Mouse (Mus musculus): ENCODE measurements at regions not wholly inside any gene's neighbourhood (a gene's known extent, or its start where the extent isn't known, plus 50 kb on each side); places are given as distances from the start of the nearest gene placed in this dataset.

GRCm38 (mm10) chr6:10970587-10971138, 936.6 kb downstream of the Ndufa4 start:
- peak; percentile 60 for DNase-seq (ENCODE audit: low read depth, low spot score)

- DNase-seq (ENCODE audit: low read depth, low spot score), result peak; percentile 66
Measured at GRCm38 (mm10) chr6:10969841-10970536, 937.3 kb downstream of the Ndufa4 start.

- DNase-seq (ENCODE audit: low read depth, low spot score), result no peak
Measured at GRCm38 (mm10) chr6:10943545-10943944, 963.8 kb downstream of the Ndufa4 start.

- no peak for DNase-seq (ENCODE audit: low read depth, low spot score)
Measured at GRCm38 (mm10) chr6:10941470-10941869, 965.8 kb downstream of the Ndufa4 start.
